Mouse (Mus musculus) adrenal gland, postnatal 4 days (tissue): ENCODE data around the gene Taf12. TPM values are rescaled to one million over a fixed set of nuclear protein-coding genes. Genes with fewer than 3 reads are reported as not detected.

Experiments
- DNase-seq, 2 experiments: peaks; one replicate each; pipeline ENCODE4 v3.0.0; 2021 to 2022; ENCODE audit warnings: low spot score in 2 of 2, mixed read lengths in 2 of 2
- long read RNA-seq, 2 experiments: library from polyadenylated mRNA; stranded (forward); transcript quantifications; one replicate each; pipeline ENCODE4 v2.0.0; 2021
- total RNA-seq, 2 experiments: library from RNA; stranded (reverse); gene quantifications; 2 replicates each; pipeline ENCODE4 v1.2.3; 2021

Gene Taf12
- total RNA-seq = 10 to 100 TPM; 19.4 to 23.3 TPM
- long read RNA-seq, experiment 1, transcript Taf12-201 (6 exons, 3,787 nt) = major isoform, 20 of 24 reads
- long read RNA-seq, experiment 1, partial matches to known transcripts = 0 of 24 reads
- long read RNA-seq, experiment 1, other reads (novel, unspliced or antisense) = 4 of 24 reads
- long read RNA-seq, experiment 2, transcript Taf12-201 (6 exons, 3,787 nt) = major isoform, 30 of 39 reads
- long read RNA-seq, experiment 2, partial matches to known transcripts = 1 of 39 reads
- long read RNA-seq, experiment 2, other reads (novel, unspliced or antisense) = 6 of 39 reads

- peak; percentile 74 to 89 for DNase-seq
Measured at GRCm38 (mm10) chr4:132274156-132274862, at the start of gene Taf12. Gene Taf12 (plus strand): TSS chr4:132274375.

GRCm38 (mm10) chr4:132230422-132230821 is 43.8 kb upstream of the Taf12 start:
- no peak for DNase-seq

- no peak for DNase-seq
Measured at GRCm38 (mm10) chr4:132234710-132235109, 39.5 kb upstream of the Taf12 start.

GRCm38 (mm10) chr4:132238356-132238755 is 35.8 kb upstream of the Taf12 start:
- DNase-seq = no peak

- no peak for DNase-seq
Measured at GRCm38 (mm10) chr4:132240367-132240766, 33.8 kb upstream of the Taf12 start.

GRCm38 (mm10) chr4:132241208-132241607 is 33.0 kb upstream of the Taf12 start:
- no peak for DNase-seq

- DNase-seq = no peak
Measured at GRCm38 (mm10) chr4:132245643-132246042, 28.5 kb upstream of the Taf12 start.

GRCm38 (mm10) chr4:132247451-132247997 is 26.7 kb upstream of the Taf12 start:
- DNase-seq = no peak

GRCm38 (mm10) chr4:132251596-132251995 is 22.6 kb upstream of the Taf12 start:
- no peak for DNase-seq

GRCm38 (mm10) chr4:132253128-132253527 is 21.0 kb upstream of the Taf12 start:
- DNase-seq = no peak

- no peak for DNase-seq
Measured at GRCm38 (mm10) chr4:132253622-132254021, 20.6 kb upstream of the Taf12 start.

- no peak for DNase-seq
Measured at GRCm38 (mm10) chr4:132254986-132255385, 19.2 kb upstream of the Taf12 start.

GRCm38 (mm10) chr4:132256384-132256783 is 17.8 kb upstream of the Taf12 start:
- no peak for DNase-seq

GRCm38 (mm10) chr4:132259248-132259647 is 14.9 kb upstream of the Taf12 start:
- DNase-seq = no peak

GRCm38 (mm10) chr4:132260404-132261379 is 13.5 kb upstream of the Taf12 start:
- DNase-seq = peak; percentile 17 to 20

GRCm38 (mm10) chr4:132261514-132262357 is 12.4 kb upstream of the Taf12 start, which contains the start of gene Gmeb1:
Gene Gmeb1 (minus strand): TSS chr4:132261602.
- DNase-seq = peak; percentile 42 to 52

GRCm38 (mm10) chr4:132262358-132262616 is 11.9 kb upstream of the Taf12 start:
- DNase-seq = no peak

- DNase-seq = no peak
Measured at GRCm38 (mm10) chr4:132263313-132263712, 10.9 kb upstream of the Taf12 start.

- no peak for DNase-seq
Measured at GRCm38 (mm10) chr4:132266835-132267349, 7.3 kb upstream of the Taf12 start.
